ENCODE assay signal across 24 mouse cellular contexts in genomic region chr11:86013087-86013486, GRCm38 (mm10).
"Had no signal": no experiment of that assay in that cellular context is flagged by ENCODE, and none has a peak within 500 bp of the region (broad histone marks: within the 10 kb centered on the region; RNA-seq: fewer than 3 reads in every experiment).

No protein-coding gene starts in this region.

- H3K27me3 ChIP-seq: liver, embryonic 15.5 days; lung, embryonic 15.5 days; midbrain, embryonic 12.5 days; neural tube, embryonic 13.5 days; neural tube, embryonic 15.5 days had no signal

- ATAC-seq: liver, postnatal 0 days; lung, postnatal 0 days; midbrain, embryonic 16.5 days had no signal

- H3K9me3 ChIP-seq: liver, embryonic 15.5 days; lung, embryonic 15.5 days; megakaryocyte, embryonic 14.5 days; midbrain, embryonic 10.5 days; midbrain, embryonic 12.5 days; neural tube, embryonic 13.5 days; neural tube, embryonic 15.5 days had no signal

- H3K9ac ChIP-seq: liver, embryonic 15.5 days; liver, postnatal 0 days; lung, embryonic 15.5 days; midbrain, embryonic 12.5 days; neural tube, embryonic 13.5 days; neural tube, embryonic 15.5 days had no signal

- H3K27ac ChIP-seq: liver, embryonic 15.5 days; lung, embryonic 15.5 days; macrophage; midbrain, embryonic 10.5 days; midbrain, embryonic 12.5 days; neural tube, embryonic 13.5 days; neural tube, embryonic 15.5 days had no signal

- H3K4me1 ChIP-seq: liver, embryonic 15.5 days; megakaryocyte, embryonic 14.5 days; midbrain, embryonic 12.5 days had no signal

- H3K4me3 ChIP-seq: liver, embryonic 15.5 days; lung, embryonic 15.5 days; megakaryocyte, embryonic 14.5 days; midbrain, embryonic 10.5 days; midbrain, embryonic 12.5 days; myocyte; neural tube, embryonic 13.5 days; neural tube, embryonic 15.5 days had no signal

- DNase-seq: liver, postnatal 0 days; lung, adult 2 months; lung, postnatal 14 days; lung, postnatal 36 days; midbrain, embryonic 14.5 days; retina, postnatal 1 day; right cerebral cortex, adult 18-20 months; right cerebral cortex, postnatal 25 days; right cerebral cortex, postnatal 4 days; spleen, adult 18-20 months; thymus, adult 18-20 months; thymus, postnatal 14 days; thymus, postnatal 36 days had no signal

- H3K36me3 ChIP-seq: liver, embryonic 15.5 days; lung, embryonic 15.5 days; midbrain, embryonic 10.5 days; midbrain, embryonic 12.5 days; neural tube, embryonic 13.5 days; neural tube, embryonic 15.5 days had no signal
